Mouse (Mus musculus) left cerebral cortex, adult 9 months (tissue): ENCODE measurements around the gene Cdc37.

Experiments used
- DNase-seq, 2 experiments: peaks; one replicate each; pipeline ENCODE4 v3.0.0; 2022; ENCODE audit warnings: low spot score in 2 of 2

The Cdc37 gene

DNA sequence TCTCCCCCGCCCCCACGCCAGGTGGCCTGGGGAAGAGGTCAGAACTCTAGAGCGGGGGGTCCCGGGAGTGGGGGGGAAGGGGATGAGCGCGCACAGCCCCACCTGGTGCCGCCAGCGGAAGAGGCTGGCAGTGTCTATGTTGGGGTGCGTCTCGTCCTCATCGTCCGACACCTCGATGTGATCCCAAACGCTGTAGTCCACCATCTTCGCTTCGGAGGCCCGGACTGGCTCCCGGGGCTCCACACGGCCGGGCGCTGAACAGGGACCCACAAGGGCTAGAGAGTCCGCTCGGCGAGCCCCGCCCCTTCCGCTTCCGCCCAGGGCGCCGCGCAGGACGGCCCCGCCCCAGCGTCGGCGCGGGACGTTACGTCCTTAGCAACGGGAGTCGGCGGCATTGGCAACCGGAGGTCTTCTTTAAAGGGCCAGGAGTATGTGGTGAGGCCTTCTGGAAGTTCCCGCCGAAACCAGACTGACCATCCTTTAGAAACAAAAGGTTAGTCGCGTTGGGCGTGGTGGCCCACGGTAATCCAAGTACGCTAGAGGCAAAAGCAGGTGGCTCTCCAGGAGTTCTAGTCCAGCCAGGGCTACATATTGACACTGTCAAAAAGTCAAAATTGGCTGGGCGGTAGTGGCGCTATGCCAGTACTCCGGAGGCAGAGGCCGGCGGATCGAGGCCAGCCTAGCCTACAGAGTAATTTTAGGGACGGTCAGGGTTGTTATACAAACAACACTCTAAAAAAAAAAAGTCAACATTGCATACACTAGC is at the start of gene Cdc37:
Gene Cdc37, minus strand, starts transcription at position 329 of the 766 bp plus-strand sequence.
- peak; percentile 81 to 94 for DNase-seq

DNA sequence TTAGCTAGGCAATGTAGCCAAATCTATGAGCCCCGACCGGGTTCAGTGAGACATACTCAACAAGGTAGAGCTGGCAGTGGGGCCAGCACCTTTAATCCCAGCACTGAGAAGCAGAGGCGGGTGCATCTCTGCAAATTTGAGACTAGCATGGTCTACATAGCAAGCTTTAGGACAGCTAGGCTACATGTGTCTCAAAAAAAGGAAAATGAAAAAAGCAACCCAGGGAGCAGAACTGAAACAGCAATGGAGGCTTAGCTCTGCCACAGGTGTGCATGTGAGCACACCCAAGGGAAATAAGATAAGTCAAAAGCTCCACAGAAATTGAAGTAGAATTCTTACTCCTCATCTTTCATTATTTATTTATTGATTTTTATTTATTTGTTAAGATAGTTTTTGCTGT is 49.2 kb upstream of the Cdc37 start:
- DNase-seq: no peak

DNA sequence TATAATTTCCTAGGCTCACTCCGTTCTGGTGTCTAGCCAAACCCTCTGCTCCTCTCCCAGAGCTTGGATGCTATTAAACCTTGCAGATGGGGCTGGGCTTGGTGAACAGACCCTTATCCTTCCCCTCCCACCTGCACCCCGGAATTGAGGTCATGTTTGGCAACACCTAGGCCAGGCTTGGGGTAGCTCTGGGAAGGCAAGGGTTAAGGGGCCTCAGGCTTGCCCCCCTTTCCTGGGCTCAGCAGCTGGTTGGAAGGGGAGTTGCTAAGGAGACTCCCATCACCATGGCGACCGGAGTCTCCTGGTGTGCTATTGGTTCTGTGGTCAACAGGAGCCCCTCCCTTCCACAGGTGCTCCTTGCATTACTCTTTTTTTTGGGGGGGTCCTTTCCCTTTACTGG is 48.2 kb upstream of the Cdc37 start:
- peak; percentile 64 to 78 for DNase-seq

GRCm38 (mm10) chr9:21196521-21197433 is 47.0 kb upstream of the Cdc37 start:
- DNase-seq: peak in 1 of 2 experiments; percentile 62

- DNase-seq: peak in 1 of 2 experiments; percentile 70
These were observed 46.1 kb upstream of the Cdc37 start for GRCm38 (mm10) chr9:21195736-21196505.

- DNase-seq: no peak
These were observed 45.2 kb upstream of the Cdc37 start for GRCm38 (mm10) chr9:21194787-21195493.

GRCm38 (mm10) chr9:21193786-21194185 is 44.0 kb upstream of the Cdc37 start:
- DNase-seq: no peak

DNA sequence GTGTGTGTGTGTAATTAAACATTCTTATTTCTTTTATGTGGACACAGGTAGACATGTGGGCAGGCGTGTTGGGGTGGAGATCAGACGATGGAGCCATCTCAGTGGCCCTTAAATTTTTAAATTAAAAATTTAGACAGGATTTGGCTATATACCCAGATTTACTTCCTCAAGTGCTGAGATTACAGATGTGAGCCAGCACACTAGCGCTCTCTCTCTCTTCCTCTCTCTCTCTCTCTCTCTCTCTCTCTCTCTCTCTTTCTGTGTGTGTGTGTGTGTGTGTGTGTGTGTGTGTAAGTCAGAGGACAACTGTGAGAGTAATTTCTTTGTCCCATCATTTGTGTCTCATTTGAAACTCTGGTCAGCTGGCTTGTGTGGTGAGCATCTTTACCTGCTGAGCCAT is 40.9 kb upstream of the Cdc37 start:
- no peak for DNase-seq

GRCm38 (mm10) chr9:21189905-21190304 is 40.1 kb upstream of the Cdc37 start:
- no peak for DNase-seq

DNA sequence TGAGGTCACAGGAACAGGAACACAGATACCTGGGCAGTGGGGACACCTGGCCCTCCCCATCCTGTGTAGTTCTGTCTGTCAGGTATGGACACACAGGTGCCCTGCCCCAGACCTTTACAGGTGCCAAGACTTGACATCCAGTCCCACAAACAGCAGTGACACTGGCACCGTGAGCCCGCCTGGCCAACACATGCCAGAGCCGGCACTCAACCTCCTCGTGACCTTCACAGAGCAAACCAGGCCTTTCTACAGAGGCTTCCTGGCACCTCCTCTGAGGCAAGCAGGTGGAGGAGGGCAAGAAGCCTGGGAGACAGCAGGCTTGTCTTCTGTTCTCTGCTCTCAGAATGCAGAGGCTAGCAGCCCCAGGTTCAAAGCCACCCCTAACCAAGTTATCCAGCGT is 35.7 kb upstream of the Cdc37 start:
- DNase-seq: no peak

- DNase-seq: no peak
These were observed 35.0 kb upstream of the Cdc37 start for GRCm38 (mm10) chr9:21184733-21185132.

DNA sequence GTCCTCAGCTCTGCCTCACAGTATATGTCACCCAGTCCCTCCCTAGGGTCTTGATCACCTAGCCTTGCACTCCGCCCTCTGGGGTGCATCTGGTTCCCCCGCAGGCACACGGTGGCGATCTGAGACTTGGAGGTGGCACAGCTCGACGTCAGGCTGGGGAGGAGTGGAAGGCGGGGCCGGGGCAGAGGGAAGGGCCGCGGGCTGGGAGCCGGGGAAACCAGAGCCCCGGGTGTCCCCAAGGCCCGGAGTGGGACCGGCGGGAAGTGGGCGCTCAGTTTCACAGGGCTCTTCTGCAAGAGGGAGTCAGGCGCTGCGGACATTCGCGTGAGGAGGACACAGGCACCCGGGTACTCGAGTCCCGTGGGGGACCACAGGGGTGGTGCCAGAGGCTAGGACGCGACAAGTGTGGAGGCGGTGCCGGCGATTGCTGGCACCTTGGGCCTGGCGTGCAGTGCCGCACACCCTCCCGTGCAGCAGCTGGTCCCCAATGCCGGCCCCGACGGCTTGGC is 34.2 kb upstream of the Cdc37 start:
- DNase-seq: no peak

- DNase-seq: no peak
These were observed 33.6 kb upstream of the Cdc37 start for GRCm38 (mm10) chr9:21183421-21183820.

DNA sequence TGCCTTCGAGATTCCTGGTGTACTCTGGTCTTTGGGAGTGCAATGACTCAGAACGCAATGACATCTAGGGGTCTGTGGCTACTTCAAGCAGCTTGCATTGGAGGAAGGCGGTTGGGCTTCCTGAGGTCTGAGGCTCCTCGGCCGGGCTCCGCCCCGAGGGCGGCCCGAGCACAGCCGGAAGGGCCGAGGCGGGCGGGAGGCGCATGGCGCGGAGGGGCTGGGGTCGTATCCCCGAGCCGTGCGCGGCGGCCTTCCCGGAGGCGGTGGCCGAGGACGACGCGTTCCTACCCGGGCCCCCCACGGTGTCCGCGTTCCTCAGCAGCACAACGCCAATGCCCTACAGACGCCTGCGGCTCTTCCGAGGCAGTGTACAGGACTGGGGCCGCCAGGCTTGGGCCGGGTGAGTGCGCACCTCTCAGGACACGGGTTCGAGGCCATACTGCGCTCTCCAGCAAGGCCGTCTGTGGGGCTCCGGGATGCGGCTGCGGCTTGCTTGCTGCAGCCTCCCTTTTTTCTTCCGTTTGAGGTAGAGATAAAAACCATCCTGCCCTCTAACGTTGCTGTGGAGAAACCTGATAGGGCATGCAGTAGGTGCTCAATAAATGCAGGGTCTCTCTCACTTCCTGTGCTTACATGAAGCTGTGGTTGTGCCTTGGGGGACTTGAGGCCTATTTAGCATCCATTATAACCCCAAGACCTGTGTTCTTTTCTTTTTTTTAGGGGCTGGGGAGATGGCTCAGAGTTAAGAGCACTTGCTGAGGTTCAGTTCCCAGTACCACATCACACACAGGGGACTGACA is 31.8 kb upstream of the Cdc37 start:
- no peak for DNase-seq

- no peak for DNase-seq
These were observed 31.1 kb upstream of the Cdc37 start for GRCm38 (mm10) chr9:21180841-21181240.

DNA sequence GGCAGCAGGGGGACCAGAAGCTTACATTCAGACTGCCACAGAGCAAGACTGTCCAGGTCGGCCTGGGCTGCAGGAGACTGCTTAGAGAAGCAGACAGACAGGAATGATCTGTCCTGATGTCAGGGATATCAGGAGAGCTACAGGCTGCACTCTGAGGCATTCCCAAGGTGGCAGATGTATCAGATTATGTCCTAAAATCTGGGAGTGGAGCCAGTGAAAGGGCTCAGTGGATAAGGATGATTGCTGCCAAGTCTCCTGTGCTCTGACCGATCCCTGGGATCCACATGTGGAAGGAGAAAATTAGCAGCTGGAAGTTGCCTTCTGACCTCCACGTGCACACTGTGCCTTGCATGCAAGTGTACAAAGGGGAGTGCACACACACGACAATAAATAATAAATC is 30.6 kb upstream of the Cdc37 start:
- no peak for DNase-seq

DNA sequence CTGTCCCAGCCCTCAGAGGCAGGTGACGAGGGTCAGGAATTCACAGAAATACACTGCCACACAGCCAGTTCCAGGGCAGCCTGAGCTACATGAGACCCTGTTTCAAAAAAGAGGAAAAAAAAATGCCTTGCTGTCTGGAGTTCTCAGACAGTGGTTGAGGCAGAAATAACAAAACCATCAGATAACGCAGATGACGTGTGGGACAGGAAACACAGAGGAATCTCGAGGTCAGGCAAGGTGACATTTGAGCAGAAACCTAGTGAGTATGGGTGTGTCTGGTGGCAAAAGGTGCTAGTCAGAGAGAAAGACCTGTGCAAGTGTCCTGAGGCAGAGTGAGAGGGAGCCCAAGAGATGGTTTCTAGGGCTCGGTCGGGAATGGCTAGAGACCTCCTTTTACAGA is 22.6 kb upstream of the Cdc37 start:
- no peak for DNase-seq

GRCm38 (mm10) chr9:21169157-21169556 is 19.4 kb upstream of the Cdc37 start:
- DNase-seq: no peak

- DNase-seq: peak in 1 of 2 experiments; percentile 69
These were observed 18.7 kb upstream of the Cdc37 start for GRCm38 (mm10) chr9:21168161-21169123.
